Mouse (Mus musculus): ENCODE results near the gene Gm11437.

Gene Gm11437

GRCm38 (mm10) chr11:84167046-84167526 lies at the start of gene Gm11437:
Gm11437 (minus strand) TSS chr11:84167476.
- in situ Hi-C loops (cut with MboI, MseI) = no loop called here

DNA sequence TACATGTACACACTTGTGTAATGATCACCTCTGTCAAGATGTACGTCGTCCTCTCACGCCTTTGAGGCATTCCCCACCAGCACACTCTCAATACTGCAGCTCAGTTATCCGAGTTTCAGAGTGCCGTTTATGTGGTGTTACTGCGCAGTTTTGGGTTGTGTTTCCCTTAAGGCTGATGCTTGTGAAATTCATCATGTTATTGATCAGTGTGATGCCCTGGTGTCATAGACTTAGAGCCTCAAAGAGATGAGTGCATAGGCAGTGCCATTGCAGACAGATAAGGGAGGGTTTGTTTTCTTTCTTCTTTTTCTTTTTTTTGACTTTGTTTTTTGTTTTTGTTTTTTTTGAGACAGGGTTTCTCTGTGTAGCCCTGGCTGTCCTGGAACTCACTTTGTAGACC lies 43.6 kb upstream of the Gm11437 start:
- in situ Hi-C loops (cut with MboI, MseI) = no loop called here

GRCm38 (mm10) chr11:84205776-84206175 lies 38.5 kb upstream of the Gm11437 start:
- in situ Hi-C loops (cut with MboI, MseI) = no loop called here

DNA sequence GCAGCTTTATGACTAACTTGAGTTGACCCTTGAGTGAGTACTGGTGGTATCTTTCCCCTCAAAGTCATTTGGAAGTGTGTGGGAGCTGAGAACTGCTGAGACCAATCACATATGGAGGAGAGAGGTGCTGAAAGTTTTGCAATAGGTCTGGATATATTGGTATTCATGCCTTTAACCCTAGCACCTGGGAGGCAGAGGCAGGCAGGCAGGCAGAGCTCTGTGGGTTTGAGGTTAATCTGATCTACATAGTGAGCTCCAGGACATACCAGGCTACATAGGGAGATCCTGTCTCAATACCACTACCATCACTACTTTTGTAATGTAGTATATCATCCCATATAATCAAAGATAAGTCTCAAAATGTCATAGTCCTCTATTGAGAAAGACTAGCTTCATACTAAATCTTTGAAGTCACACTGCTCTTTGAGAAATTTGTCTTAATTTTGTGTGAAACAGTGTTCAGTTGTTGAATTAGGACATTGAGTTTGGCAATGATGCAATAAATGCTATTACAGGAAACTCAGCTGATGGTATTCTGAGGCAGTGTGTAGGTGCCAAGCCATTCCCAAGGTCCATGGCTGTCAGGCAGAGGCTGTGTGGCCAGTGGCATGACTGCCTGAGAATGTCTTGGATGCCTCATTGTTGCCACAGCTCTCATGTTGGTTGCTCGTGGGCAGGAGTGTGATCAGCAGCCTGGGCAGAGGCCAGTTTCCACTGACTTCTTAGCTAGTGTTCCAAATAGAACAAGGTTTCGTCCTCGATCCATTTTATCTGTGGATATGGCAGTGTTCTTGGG lies 30.5 kb upstream of the Gm11437 start:
- in situ Hi-C loops (cut with MboI, MseI) = no loop called here

- in situ Hi-C loops (cut with MboI, MseI) = no loop called here
Observed at GRCm38 (mm10) chr11:84194751-84195150, 27.5 kb upstream of the Gm11437 start.

DNA sequence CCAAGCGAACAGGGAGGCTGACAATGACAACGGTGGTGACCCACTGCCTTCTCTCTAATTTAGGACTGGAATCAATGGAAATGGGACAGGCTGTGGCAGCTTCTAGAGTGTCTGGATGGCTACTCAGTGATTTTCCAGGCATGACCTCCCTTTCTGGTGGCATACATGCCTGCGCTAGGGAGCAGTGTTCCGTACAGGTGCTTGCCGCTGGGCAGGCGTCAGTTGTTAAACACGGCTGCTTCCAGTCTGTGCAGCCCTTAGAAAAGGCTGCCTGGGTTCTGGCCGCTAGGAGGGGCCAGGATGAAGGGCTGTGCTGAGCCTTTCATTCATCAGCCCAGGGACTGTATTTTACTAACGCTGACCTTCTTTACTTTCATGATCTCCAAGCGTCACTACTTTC lies 26.0 kb upstream of the Gm11437 start:
- in situ Hi-C loops (cut with MboI, MseI) = no loop called here

- in situ Hi-C loops (cut with MboI, MseI) = no loop called here
Observed at GRCm38 (mm10) chr11:84190581-84191233, 23.4 kb upstream of the Gm11437 start.

DNA sequence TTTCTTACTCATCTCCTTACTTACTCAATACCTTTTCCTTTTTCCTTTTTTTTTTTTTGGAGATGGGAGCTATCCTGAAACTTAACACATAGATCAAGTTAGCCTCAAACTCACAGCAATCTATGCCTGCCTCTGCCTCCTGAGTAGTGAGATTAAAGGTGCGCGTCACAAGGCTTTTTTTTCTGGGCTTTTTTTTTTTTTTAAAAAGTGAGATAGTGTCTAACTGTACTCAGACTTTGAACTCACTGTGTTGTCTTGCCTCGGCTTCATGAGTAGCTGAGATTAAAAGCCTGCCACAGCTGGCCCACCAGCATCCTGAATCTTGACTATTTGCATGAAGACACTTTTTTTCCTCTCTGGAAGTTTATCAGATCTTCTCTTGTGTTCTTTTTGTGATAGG lies 21.3 kb upstream of the Gm11437 start:
- in situ Hi-C loops (cut with MboI, MseI) = no loop called here

- in situ Hi-C loops (cut with MboI, MseI) = no loop called here
Observed at GRCm38 (mm10) chr11:84181286-84181685, 14.0 kb upstream of the Gm11437 start.

DNA sequence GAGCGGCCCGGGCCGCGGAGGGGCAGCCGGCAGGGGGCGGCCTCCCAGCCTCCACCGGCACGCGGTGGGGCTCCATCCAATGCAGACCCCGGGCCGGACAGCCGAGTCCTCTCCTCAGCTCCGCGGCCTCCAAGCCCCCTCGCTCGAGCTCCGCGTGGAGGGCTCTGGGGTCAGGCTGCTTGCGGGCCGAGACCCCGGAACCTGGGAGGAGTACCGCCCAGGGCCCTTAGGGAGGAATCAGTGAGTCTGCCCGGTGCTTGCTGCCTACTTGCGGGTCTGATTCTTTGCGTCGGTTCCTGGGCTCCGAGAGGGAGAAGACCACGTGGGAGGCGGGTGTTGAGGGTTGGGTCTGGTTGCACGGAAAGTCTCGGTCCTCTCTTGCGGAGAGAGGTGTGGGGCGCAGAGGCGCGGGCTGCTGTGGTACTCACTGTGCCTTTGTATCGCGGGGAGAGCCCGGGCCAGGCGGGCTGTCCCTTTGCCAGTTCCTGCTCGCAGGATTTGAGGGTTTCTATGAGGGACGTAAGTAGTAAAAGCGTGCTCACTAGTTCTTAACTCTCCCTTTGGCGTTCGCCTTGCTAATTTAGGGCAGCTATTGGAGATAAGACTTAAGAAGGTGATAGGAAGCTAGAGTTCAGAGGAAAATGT lies 12.8 kb upstream of the Gm11437 start:
- in situ Hi-C loops (cut with MboI, MseI) = loop anchor here (5.0 kb wide), 1 partner anchor 43 kb away; no protein-coding TSS in a partner anchor

GRCm38 (mm10) chr11:84179226-84179953 lies 12.1 kb upstream of the Gm11437 start:
- in situ Hi-C loops (cut with MboI, MseI) = loop anchor here (5.0 kb wide), 1 partner anchor 42 kb away; no protein-coding TSS in a partner anchor

DNA sequence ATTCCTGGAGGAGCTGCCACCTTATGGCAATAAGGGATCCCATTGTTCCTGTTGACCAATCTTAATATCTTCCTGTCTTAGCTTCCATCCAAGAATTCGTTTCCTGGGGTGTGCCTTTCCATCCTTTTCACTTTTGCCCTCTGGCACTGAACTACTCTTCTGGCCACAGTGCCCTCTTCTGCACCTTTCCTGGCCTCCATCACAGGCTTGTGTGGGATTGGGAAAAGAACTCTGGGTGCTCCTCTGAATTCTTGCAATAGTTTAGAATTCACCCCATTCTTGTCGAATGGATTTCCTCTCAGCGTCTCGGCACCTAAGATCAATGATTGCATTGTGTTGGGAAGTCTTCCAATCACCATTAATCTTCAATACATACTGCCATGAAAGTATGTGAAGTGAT lies 11.3 kb upstream of the Gm11437 start:
- in situ Hi-C loops (cut with MboI, MseI) = loop anchor here (5.0 kb wide), 1 partner anchor 41 kb away; no protein-coding TSS in a partner anchor

- in situ Hi-C loops (cut with MboI, MseI) = no loop called here
Observed at GRCm38 (mm10) chr11:84172539-84173435, 5.5 kb upstream of the Gm11437 start.

- in situ Hi-C loops (cut with MboI, MseI) = no loop called here
Observed at GRCm38 (mm10) chr11:84168701-84169288, 1.5 kb upstream of the Gm11437 start.

DNA sequence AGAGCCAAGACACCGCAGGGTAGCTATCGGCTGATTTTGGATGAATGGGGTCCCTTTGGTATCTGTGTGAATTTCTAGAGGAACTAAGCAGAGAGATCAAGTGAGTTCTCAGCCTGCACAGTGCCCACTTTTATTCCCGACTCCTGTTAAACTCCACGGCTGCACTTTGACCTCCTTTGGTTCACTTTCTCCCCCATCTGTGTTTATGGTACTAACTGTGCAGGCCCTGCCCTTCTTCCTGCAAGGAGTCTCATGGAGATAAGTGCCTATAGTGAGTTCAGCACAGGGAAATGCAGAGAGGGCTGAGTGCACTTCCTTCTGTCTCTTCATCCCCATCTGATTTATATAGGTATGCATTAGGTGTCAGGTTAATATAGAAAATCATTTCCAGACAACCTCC lies 2.7 kb downstream of the Gm11437 start:
- in situ Hi-C loops (cut with MboI, MseI) = no loop called here

DNA sequence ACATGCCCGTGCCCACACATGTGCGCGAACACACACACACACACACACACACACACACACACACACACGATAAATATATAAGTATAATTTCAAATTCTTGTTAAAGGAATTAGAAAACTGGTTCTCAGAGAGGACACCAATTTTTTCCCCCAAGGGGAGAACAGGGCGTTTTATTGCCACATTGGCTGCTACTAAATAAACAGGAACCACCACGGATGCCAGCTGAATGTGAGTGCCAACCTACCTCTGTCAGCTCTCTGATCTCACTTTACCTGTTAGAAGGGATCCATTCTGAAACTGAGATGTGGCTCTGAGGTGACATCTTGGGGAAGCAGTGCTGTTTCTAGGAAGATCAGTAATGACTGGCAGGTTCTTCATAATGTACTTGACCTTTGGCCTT lies 3.2 kb downstream of the Gm11437 start:
- in situ Hi-C loops (cut with MboI, MseI) = no loop called here

DNA sequence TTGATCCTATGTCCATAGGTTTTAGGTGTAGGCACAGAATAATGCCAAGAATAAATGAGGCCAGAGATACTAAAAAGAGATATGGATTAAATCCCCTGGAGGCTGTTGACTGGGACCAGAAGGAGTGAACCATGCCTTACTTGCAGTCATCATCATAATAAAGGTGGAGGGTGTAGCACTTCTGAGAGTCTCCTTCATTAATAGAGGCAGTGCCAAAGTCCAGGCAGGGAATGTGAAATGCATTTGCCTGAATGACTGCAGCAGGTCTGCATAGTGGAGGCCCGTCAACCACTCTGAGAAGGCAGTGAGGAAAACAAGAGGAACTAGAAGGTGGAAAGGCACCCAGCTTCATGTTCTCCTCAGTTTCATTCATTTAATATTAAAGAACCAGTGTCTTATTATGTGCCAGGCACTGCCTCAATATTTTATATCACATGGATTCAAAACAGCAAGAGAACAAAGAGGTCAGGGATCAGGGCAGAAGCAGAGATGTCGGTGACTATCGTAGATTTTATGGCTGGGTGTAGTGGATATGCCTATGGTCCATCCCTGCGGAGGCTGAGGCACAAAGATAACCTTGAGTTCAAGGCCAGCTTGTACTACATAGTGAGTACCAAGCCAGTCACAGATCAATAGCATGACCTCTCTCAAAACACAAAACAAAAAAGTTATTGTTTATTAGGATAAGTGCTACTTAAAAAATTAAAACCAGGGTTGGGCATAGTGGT lies 10.6 kb downstream of the Gm11437 start:
- in situ Hi-C loops (cut with MboI, MseI) = no loop called here

DNA sequence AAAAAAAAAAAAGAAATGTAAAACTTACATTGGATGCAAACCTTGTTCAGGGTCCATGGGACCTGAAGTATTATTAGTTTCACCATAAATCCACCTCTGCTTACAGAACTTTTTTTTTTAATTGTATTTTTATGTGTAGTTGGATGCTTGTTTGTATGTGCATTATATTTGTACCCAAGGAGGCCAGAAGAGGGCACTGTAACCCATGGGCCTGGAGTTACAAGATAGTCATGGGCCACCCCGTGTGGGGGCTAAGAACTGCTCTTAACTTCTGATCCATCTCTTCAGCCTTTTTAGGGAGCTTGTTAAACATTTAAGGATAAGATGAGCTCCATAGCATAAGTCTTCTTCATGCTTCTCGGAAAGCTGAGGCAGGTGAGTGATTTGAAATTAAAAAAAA lies 16.4 kb downstream of the Gm11437 start:
- in situ Hi-C loops (cut with MboI, MseI) = no loop called here

DNA sequence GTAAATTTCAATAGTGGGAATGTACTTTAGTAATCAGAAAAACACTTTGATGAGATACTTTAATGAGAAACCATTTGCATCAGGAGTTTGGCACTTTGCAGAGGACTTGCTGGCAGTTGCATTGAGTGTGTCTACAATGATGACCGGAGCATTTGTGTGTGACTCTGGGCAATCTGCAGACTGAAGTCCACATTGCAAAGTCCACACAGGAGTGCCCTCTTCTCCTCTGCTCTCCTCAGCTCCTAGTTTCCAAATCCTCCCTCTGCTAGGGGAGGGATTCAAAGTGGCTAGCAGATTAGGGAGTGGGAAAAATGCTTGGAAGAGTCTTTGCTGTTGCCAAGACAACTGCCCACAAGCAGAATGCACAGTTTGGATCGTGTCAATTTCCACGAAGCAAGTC lies 21.2 kb downstream of the Gm11437 start:
- in situ Hi-C loops (cut with MboI, MseI) = loop anchor here (10.0 kb wide), 1 partner anchor 369 kb away; the partner anchor contains the start of gene Aatf
